Comparison of ENCODE assay signal across 17 mouse cellular contexts in genomic region chr2:30915376-30915775, GRCm38 (mm10). TPM values are rescaled to one million over a fixed set of nuclear protein-coding genes. Genes with fewer than 3 reads are reported as not detected.
"Had no signal": no experiment of that assay in that cellular context is flagged by ENCODE, and none has a peak within 500 bp of the region (broad histone marks: within the 10 kb centered on the region; RNA-seq: fewer than 3 reads in every experiment).

No protein-coding gene starts in this region.

- H3K9me3 ChIP-seq: limb, embryonic 15.5 days; liver, embryonic 12.5 days; megakaryocyte, embryonic 14.5 days; midbrain, embryonic 13.5 days; neural tube, embryonic 12.5 days had no signal

- H3K4me2 ChIP-seq: limb, embryonic 15.5 days; liver, embryonic 12.5 days; lung, embryonic 14.5 days; midbrain, embryonic 13.5 days; neural tube, embryonic 12.5 days had no signal

- H3K36me3 ChIP-seq: limb, embryonic 15.5 days; liver, embryonic 12.5 days; midbrain, embryonic 13.5 days; neural tube, embryonic 12.5 days had no signal

- H3K4me1 ChIP-seq: neural tube, embryonic 12.5 days had no signal

- H3K4me3 ChIP-seq: limb, embryonic 15.5 days; liver, embryonic 12.5 days; megakaryocyte, embryonic 14.5 days; midbrain, embryonic 13.5 days; neural tube, embryonic 12.5 days had no signal

- H3K27ac ChIP-seq: limb, embryonic 15.5 days; liver, embryonic 12.5 days; midbrain, embryonic 13.5 days; neural tube, embryonic 12.5 days had no signal

- H3K27me3 ChIP-seq: limb, embryonic 15.5 days; midbrain, embryonic 13.5 days had no signal

- DNase-seq: kidney, adult 8-10 months; kidney, postnatal 25 days; layer of hippocampus, postnatal 36 days; lung, embryonic 14.5 days; lung, postnatal 10 days; lung, postnatal 4 days; right cerebral cortex, postnatal 4 days; spleen, adult 18-20 months; thymus, adult 18-20 months; thymus, postnatal 14 days had no signal

- ATAC-seq: intestine, embryonic 16.5 days; liver, embryonic 12.5 days; midbrain, embryonic 13.5 days had no signal

- H3K9ac ChIP-seq: limb, embryonic 15.5 days; liver, embryonic 12.5 days; lung, embryonic 14.5 days; midbrain, embryonic 13.5 days; neural tube, embryonic 12.5 days had no signal

RNA-seq across cellular contexts. Expression of gene Ptges, which starts 14.3 kb away (rescaled TPM):
- total RNA-seq: neutrophil, adult 5-6 weeks had no signal
